Mouse (Mus musculus) stomach, postnatal 0 days (tissue): ENCODE measurements around the gene Olfr1158. TPM values are rescaled to one million over a fixed set of nuclear protein-coding genes. Genes with fewer than 3 reads are reported as not detected.
"Not testable (repeated sequence)": the region's sequence is repeated elsewhere in the genome, so short reads cannot be mapped to it uniquely, and the experiment has no call there.

ENCODE experiments used
- ATAC-seq: fragments of 200-750 bp; cut with Nextera tagmentation; 2 replicates; pipeline ENCODE4 v1.8.0; 2017; ENCODE audit not compliant: low FRiP score, low TSS enrichment
- DNase-seq: peaks from one replicate; pipeline ENCODE4 v3.0.0-alpha.2; 2016; ENCODE audit warnings: low spot score
- H3K27ac ChIP-seq: fragments of 300-500 bp; sonication (generic); replicated peaks from 2 replicates; pipeline ENCODE4 v1.5.1; 2014; ENCODE audit warnings: mild to moderate bottlenecking, control low read depth
- H3K27me3 ChIP-seq: fragments of 300-500 bp; sonication (generic); 2 replicates; pipeline ENCODE4 v1.6.1; 2014; ENCODE audit warnings: low read length; ENCODE audit not compliant: control insufficient read depth, insufficient read depth
- H3K36me3 ChIP-seq: fragments of 300-500 bp; sonication (generic); 2 replicates; pipeline ENCODE4 v1.6.1; 2014; ENCODE audit warnings: low read length, mixed read lengths; ENCODE audit not compliant: control insufficient read depth, insufficient read depth
- H3K4me1 ChIP-seq: fragments of 300-500 bp; sonication (generic); replicated peaks from 2 replicates; pipeline ENCODE4 v1.6.1; 2014; ENCODE audit warnings: antibody characterized with exemption; ENCODE audit not compliant: control insufficient read depth, insufficient read depth
- H3K4me2 ChIP-seq: fragments of 300-500 bp; sonication (generic); replicated peaks from 2 replicates; pipeline ENCODE4 v1.6.1; 2014; ENCODE audit warnings: low read depth, mild to moderate bottlenecking, control low read depth, moderate library complexity
- H3K4me3 ChIP-seq: fragments of 300-500 bp; sonication (generic); 2 replicates; pipeline ENCODE4 v1.5.1; 2014; ENCODE audit warnings: low read depth, low read length, control low read depth
- H3K9ac ChIP-seq: fragments of 300-500 bp; sonication (generic); 2 replicates; pipeline ENCODE4 v1.6.1; 2014; ENCODE audit warnings: mild to moderate bottlenecking, low read length, control low read depth, mixed read lengths
- H3K9me3 ChIP-seq: fragments of 300-500 bp; sonication (generic); 2 replicates; pipeline ENCODE4 v1.6.1; 2016; ENCODE audit warnings: low read length; ENCODE audit not compliant: control insufficient read depth
- CTCF ChIP-seq: IDR thresholded peaks from 2 replicates; pipeline ENCODE4 v1.5.1; 2016; ENCODE audit warnings: antibody characterized with exemption, low read depth, mild to moderate bottlenecking, moderate library complexity
- EP300 ChIP-seq: optimal IDR thresholded peaks from 2 replicates; pipeline ENCODE3; 2016; ENCODE audit warnings: antibody characterized with exemption
- WGBS: fragments of 180-500 bp; shearing (Covaris S2); extraction: QIAGEN DNeasy Blood & Tissue Kit; methylation state at CpG from one replicate; pipeline ENCODE4 v1.1.7; 2014; 5-methylcytosine and 5-hydroxymethylcytosine counted together
- polyA plus RNA-seq: library from polyadenylated mRNA; unstranded; fragments of >200 nt; fragmentation: Nextera tagmentation; extraction: Ambion mirVana; gene quantifications from 2 replicates; pipeline ENCODE4 v1.2.1, GENCODE M21; 2015

Olfr1158 gene
- polyA plus RNA-seq, result not detected in 2 replicates

DNA sequence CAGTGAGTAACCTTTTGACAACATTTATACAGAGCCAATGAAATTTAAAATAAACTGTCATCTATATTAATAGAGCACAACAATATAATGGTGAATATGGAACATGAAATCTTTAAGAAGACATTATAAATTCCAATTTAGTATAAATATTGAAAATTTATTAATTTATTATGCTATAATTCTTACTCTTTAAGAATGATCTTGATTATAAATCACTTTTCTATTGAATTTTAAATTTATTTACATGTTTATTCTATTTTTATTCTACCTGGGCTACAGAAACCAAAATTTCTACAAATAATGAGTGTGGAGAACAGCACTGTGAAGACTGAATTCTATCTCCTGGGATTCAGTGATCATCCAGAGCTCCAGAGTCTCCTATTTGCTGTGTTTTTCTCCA is at the start of gene Olfr1158:
Gene Olfr1158 (plus strand): TSS at position 301 of the 400 bp plus-strand sequence.
- no peak within 1 kb of the TSS for H3K4me3 ChIP-seq
- no peaks in the 10 kb centered on the region for H3K4me1 ChIP-seq
- H3K27me3 ChIP-seq, result no peaks in the 10 kb centered on the region
- no peak within 1 kb of the TSS for H3K9ac ChIP-seq
- TF ChIP-seq EP300 (no peak), CTCF (no peak)
- DNase-seq (no peak), ATAC-seq (no peak)
- no peak within 1 kb of the TSS for H3K4me2 ChIP-seq
- H3K9me3 ChIP-seq, result no peaks in the 10 kb centered on the region
- H3K36me3 ChIP-seq, result no peaks in the 10 kb centered on the region
- H3K27ac ChIP-seq, result no peak within 1 kb of the TSS

DNA sequence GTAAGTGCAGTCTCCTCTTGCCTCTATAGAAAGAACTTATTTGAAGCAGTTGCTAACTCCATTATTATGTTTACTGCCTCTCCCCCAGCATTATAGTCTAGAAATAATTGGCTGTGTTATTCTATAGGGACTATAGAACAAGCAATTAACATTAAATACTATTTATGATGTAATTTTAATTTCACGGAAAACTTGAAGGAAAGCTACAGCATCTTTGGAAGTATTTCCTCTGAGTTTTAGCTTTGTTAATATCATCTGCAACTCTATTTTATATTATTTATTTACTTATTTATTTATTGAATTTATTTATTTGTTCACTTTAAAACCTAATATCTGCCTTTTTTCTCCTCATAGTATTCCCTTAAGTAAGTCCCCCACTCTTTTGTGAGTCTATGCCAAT is 44.9 kb upstream of the Olfr1158 start, which contains the start of gene Olfr1155:
Gene Olfr1155 (minus strand): TSS at position 101 of the 400 bp plus-strand sequence.
- DNase-seq (no peak), ATAC-seq (no peak)
- Histone ChIP-seq H3K4me3 (no peak within 1 kb of the TSS), H3K27me3 (no peaks in the 10 kb centered on the region), H3K36me3 (no peaks in the 10 kb centered on the region), H3K4me1 (no peaks in the 10 kb centered on the region), H3K4me2 (no peak within 1 kb of the TSS), H3K9me3 (no peaks in the 10 kb centered on the region), H3K9ac (no peak within 1 kb of the TSS), H3K27ac (no peak within 1 kb of the TSS)
- WGBS, result 92% methylated on average over 1 of the region's 1 CpGs
- TF ChIP-seq CTCF (no peak), EP300 (no peak)

DNA sequence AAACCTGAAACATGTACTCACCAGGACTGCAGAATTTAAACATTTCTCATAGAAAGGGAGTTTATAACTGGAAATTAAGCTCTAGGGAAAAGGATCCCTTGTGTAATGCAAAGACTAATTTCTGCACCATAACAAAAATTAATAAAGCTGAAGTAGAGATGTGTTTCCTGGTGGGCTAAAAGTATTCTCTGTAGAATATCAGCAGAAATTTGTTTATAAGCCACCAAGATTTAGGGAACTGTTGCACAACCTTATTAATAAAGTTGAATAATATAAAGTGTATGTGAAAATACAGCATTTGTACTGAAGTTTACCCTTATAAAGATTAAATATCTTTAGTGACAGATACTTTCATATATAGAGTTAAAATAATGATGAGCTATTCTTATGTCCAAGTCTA is 36.9 kb upstream of the Olfr1158 start, which contains the start of gene Olfr1156:
Gene Olfr1156 (minus strand): TSS at position 101 of the 400 bp plus-strand sequence.
- Histone ChIP-seq H3K27ac (no peak within 1 kb of the TSS), H3K9me3 (no peaks in the 10 kb centered on the region), H3K27me3 (no peaks in the 10 kb centered on the region), H3K4me3 (no peak within 1 kb of the TSS), H3K4me1 (no peaks in the 10 kb centered on the region), H3K36me3 (no peaks in the 10 kb centered on the region), H3K4me2 (no peak within 1 kb of the TSS), H3K9ac (no peak within 1 kb of the TSS)
- TF ChIP-seq EP300 (no peak), CTCF (no peak)
- DNase-seq, result no peak
- ATAC-seq, result no peak

DNA sequence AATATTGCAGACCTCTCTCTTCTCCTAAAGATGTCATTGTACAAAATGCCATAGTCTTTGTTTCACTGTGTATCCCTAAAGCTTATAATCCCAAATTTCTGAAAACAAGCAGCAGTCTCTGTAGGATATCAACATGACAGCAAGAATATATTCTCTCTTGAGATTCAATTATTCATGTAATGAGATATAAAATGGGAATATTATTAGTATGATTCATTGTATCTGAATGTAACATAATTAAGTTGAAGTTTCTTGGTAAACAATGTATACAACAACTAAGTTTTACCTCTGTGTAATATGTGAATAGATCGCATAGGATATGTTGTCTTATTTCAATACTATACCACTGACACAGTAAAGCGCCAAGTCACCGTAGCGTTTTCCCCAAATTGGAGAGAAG is 21.7 kb upstream of the Olfr1158 start, which contains the start of gene Olfr1157:
Gene Olfr1157 (minus strand): TSS at position 101 of the 400 bp plus-strand sequence.
- Histone ChIP-seq H3K4me2 (no peak within 1 kb of the TSS), H3K36me3 (no peaks in the 10 kb centered on the region), H3K9me3 (no peaks in the 10 kb centered on the region), H3K9ac (no peak within 1 kb of the TSS), H3K27ac (no peak within 1 kb of the TSS), H3K4me1 (no peaks in the 10 kb centered on the region), H3K27me3 (no peaks in the 10 kb centered on the region), H3K4me3 (no peak within 1 kb of the TSS)
- DNase-seq (no peak), ATAC-seq (no peak)
- WGBS, result 97% methylated on average over 4 of the region's 4 CpGs
- TF ChIP-seq CTCF (no peak), EP300 (no peak)

DNA sequence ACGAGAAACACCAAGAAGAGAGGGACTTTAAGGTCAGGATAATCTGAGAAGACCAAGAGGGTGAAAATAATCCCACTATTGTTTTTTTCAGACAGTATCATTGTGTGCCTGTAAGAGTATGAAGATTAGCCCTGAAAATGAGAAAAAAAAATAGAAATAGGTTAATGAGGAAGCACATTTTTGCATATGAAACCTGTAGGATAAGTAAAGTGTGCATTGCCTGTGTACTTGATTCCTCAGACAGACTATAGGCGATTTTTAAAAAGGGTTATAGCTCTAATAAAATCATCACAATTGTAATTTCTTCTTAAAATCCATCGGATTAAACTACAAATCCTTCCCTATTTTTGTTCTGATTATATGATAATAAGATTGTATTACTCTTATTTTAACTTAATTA is 15.3 kb upstream of the Olfr1158 start, which contains the start of gene Olfr74:
Gene Olfr74 (minus strand): TSS at position 101 of the 400 bp plus-strand sequence.
- no peak within 1 kb of the TSS for H3K9ac ChIP-seq
- no peaks in the 10 kb centered on the region for H3K4me1 ChIP-seq
- DNase-seq (no peak), ATAC-seq (no peak)
- no peak within 1 kb of the TSS for H3K4me2 ChIP-seq
- H3K36me3 ChIP-seq, result no peaks in the 10 kb centered on the region
- no peaks in the 10 kb centered on the region for H3K9me3 ChIP-seq
- no peak for TF ChIP-seq CTCF
- TF ChIP-seq EP300, result no peak
- no peak within 1 kb of the TSS for H3K4me3 ChIP-seq
- no peaks in the 10 kb centered on the region for H3K27me3 ChIP-seq
- 68% methylated on average over 3 of the region's 3 CpGs for WGBS
- no peak within 1 kb of the TSS for H3K27ac ChIP-seq

DNA sequence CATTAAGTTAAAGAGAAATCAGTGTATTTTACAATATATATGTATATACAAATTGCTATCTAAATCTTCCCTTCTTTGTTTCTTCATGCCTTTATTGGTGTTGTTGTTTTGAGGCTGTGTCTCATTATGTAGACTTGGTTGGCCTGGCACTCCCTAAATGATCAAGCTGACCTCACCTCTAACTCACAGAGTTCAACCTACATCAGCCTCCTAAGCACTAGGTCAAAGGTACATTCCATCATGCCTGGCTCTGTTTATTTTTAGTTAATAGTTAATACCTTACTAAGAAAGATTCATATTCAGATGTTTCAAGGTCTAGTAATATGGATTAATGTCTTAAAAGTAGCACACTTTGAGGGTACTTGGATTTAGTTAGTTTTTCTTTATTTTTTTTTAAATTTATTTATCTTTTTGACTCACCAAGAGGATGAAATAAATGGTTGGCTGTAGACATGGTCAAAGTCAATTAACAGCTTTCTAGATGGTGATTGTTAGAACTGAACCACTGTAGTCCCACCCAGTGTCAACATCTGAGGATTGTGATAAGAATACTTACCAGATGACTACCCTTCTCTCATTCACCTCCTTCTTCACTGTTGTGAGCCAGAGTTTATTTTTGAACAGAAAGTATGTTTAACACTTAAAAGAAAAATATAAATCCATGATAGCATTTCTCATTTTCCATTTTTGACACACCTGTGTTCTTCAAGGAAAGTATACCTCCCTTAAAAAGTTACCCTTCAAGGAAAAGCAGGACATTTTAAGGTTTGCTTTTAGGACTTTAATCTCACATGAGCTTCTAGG is 17.8 kb downstream of the Olfr1158 start, which contains the start of gene Olfr1160:
Gene Olfr1160 (minus strand): TSS at position 754 of the 804 bp plus-strand sequence.
- Histone ChIP-seq H3K4me1 (no peaks in the 10 kb centered on the region), H3K9me3 (no peaks in the 10 kb centered on the region), H3K4me3 (no peak within 1 kb of the TSS), H3K27me3 (no peaks in the 10 kb centered on the region), H3K36me3 (no peaks in the 10 kb centered on the region), H3K9ac (no peak within 1 kb of the TSS), H3K27ac (no peak within 1 kb of the TSS), H3K4me2 (no peak within 1 kb of the TSS)
- peak; percentile 99 for ATAC-seq
- TF ChIP-seq CTCF (no peak), EP300 (no peak)
- no peak for DNase-seq

DNA sequence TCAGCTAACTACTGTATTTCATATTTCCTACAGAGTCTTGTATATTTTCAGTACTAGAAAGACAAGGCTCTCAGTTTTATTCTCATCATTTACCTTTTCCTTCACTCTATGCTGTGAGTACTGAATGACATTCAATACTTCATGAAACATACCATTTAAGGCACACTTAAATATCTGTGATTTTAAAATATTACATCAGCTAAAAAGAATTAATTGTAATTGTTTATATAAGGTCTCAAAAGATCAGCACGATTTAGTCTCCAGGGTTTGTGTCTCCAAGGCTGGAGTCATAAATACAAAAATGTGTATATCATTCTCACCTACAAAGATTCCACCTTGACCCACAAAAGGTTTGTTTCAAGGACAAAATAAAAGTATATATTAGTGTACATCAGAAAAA is 32.6 kb downstream of the Olfr1158 start, which contains the start of gene Olfr1161:
Gene Olfr1161 (plus strand): TSS at position 301 of the 400 bp plus-strand sequence.
- H3K27me3 ChIP-seq, result not testable (repeated sequence)

More for the DNA sequence above, 32.6 kb downstream of the Olfr1158 start, which contains the start of gene Olfr1161:
- not testable (repeated sequence) for H3K4me3 ChIP-seq, H3K36me3 ChIP-seq, H3K4me1 ChIP-seq, ATAC-seq, H3K4me2 ChIP-seq, H3K27ac ChIP-seq, H3K9me3 ChIP-seq, H3K9ac ChIP-seq, DNase-seq
- 68% methylated on average over 1 of the region's 1 CpGs for WGBS
